Mouse (Mus musculus) MEL (cell line): ENCODE measurements around the gene Galntl6. TPM values are rescaled to one million over a fixed set of nuclear protein-coding genes. Genes with fewer than 3 reads are reported as not detected.

ENCODE experiments used
- DNase-seq: peaks from one replicate; pipeline ENCODE4 v3.0.0; 2011; ENCODE audit warnings: low read depth, low spot score
- H3K27ac ChIP-seq: 2 replicates; pipeline ENCODE4 v1.5.1; 2012; ENCODE audit warnings: low read depth, mild to moderate bottlenecking, control low read depth, low read length, moderate library complexity; ENCODE audit not compliant: control insufficient read depth
- H3K27me3 ChIP-seq, 2 experiments: fragments of 150-350 bp in 1 of 2; sonication (generic) in 1 of 2; 2 replicates each; pipeline ENCODE4 v1.6.1; 2012; ENCODE audit warnings: low read length in 2 of 2, mild to moderate bottlenecking in 2 of 2, improper control_type of control experiment in 1 of 2, moderate library complexity in 1 of 2; ENCODE audit not compliant: insufficient read depth in 2 of 2, control insufficient read depth in 1 of 2
- H3K36me3 ChIP-seq, 2 experiments: 2 replicates each; pipeline ENCODE4 v1.6.1; 2012 to 2014; ENCODE audit warnings: low read length in 2 of 2, improper control_type of control experiment in 1 of 2, inconsistent platforms in 1 of 2, mild to moderate bottlenecking in 1 of 2; ENCODE audit not compliant: insufficient read depth in 2 of 2, control insufficient read depth in 1 of 2
- H3K4me1 ChIP-seq, 2 experiments: fragments of 150-350 bp in 1 of 2; sonication (generic) in 1 of 2; 2 replicates each; pipeline ENCODE4 v1.6.1; 2012; ENCODE audit warnings: low read length in 2 of 2, improper control_type of control experiment in 1 of 2, mild to moderate bottlenecking in 1 of 2; ENCODE audit not compliant: insufficient read depth in 2 of 2, control insufficient read depth in 1 of 2
- H3K4me3 ChIP-seq, 2 experiments: fragments of 150-350 bp in 1 of 2; sonication (generic) in 1 of 2; 2 replicates each; pipeline ENCODE4 v1.5.1; 2012; ENCODE audit warnings: low read depth in 2 of 2, low read length in 2 of 2, mild to moderate bottlenecking in 2 of 2, moderate library complexity in 2 of 2, control low read depth in 1 of 2, improper control_type of control experiment in 1 of 2; ENCODE audit not compliant: control insufficient read depth in 1 of 2, insufficient read depth in 1 of 2
- H3K79me2 ChIP-seq: 2 replicates; pipeline ENCODE4 v1.6.1; 2012; ENCODE audit warnings: mild to moderate bottlenecking, low read length, moderate library complexity; ENCODE audit not compliant: control insufficient read depth, poor library complexity, insufficient read depth
- H3K9ac ChIP-seq: 2 replicates; pipeline ENCODE4 v1.6.1; 2012; ENCODE audit warnings: low read depth, mild to moderate bottlenecking, control low read depth, low read length, moderate library complexity; ENCODE audit not compliant: control insufficient read depth, poor library complexity, severe bottlenecking
- H3K9me3 ChIP-seq: fragments of 150-350 bp; sonication (generic); replicated peaks from 2 replicates; pipeline ENCODE4 v1.6.1; 2012; ENCODE audit warnings: mild to moderate bottlenecking, low read length, improper control_type of control experiment, moderate library complexity; ENCODE audit not compliant: insufficient read depth
- CHD2 ChIP-seq: IDR thresholded peaks from 2 replicates; pipeline ENCODE4 v1.6.1; 2011; ENCODE audit warnings: low read length, improper control_type of control experiment
- E2F4 ChIP-seq: IDR thresholded peaks from 2 replicates; pipeline ENCODE4 v1.6.1; 2011; ENCODE audit warnings: low read depth, low read length, improper control_type of control experiment, borderline replicate concordance
- ELF1 ChIP-seq: IDR thresholded peaks from 2 replicates; pipeline ENCODE4 v1.6.1; 2014; ENCODE audit warnings: low read depth, mild to moderate bottlenecking, inconsistent platforms, low read length, improper control_type of control experiment, moderate library complexity
- GABPA ChIP-seq: IDR thresholded peaks from 2 replicates; pipeline ENCODE4 v1.6.1; 2012; ENCODE audit warnings: low read depth, mild to moderate bottlenecking, inconsistent platforms, low read length, improper control_type of control experiment, moderate library complexity
- GATA1 ChIP-seq: IDR thresholded peaks from 2 replicates; pipeline ENCODE4 v1.6.1; 2011; ENCODE audit warnings: low read depth, low read length, improper control_type of control experiment
- HCFC1 ChIP-seq: IDR thresholded peaks from 2 replicates; pipeline ENCODE4 v1.6.1; 2012; ENCODE audit warnings: low read depth, mild to moderate bottlenecking, inconsistent platforms, low read length, improper control_type of control experiment, moderate library complexity
- JUND ChIP-seq: IDR thresholded peaks from 2 replicates; pipeline ENCODE4 v1.6.1; 2011; ENCODE audit warnings: low read depth, mild to moderate bottlenecking, improper control_type of control experiment, low read length
- KAT2A ChIP-seq: conservative IDR thresholded peaks from 2 replicates; pipeline ENCODE4 v1.6.1; 2012; ENCODE audit warnings: low read depth, low read length, improper control_type of control experiment, inconsistent platforms
- MAFK ChIP-seq: IDR thresholded peaks from 2 replicates; pipeline ENCODE4 v1.6.1; 2011; ENCODE audit warnings: low read depth, mild to moderate bottlenecking, low read length, improper control_type of control experiment, borderline replicate concordance
- MAX ChIP-seq: IDR thresholded peaks from 2 replicates; pipeline ENCODE4 v1.6.1; 2011; ENCODE audit warnings: low read length, improper control_type of control experiment
- MAZ ChIP-seq: IDR thresholded peaks from 2 replicates; pipeline ENCODE4 v1.6.1; 2012; ENCODE audit warnings: low read depth, mild to moderate bottlenecking, inconsistent platforms, low read length, improper control_type of control experiment
- MXI1 ChIP-seq: IDR thresholded peaks from 2 replicates; pipeline ENCODE4 v1.6.1; 2011; ENCODE audit warnings: mild to moderate bottlenecking, low read depth, low read length, improper control_type of control experiment
- MYB ChIP-seq: IDR thresholded peaks from 2 replicates; pipeline ENCODE4 v1.6.1; 2011; ENCODE audit warnings: mild to moderate bottlenecking, low read depth, low read length, improper control_type of control experiment
- MYC ChIP-seq: IDR thresholded peaks from 2 replicates; pipeline ENCODE4 v1.6.1; 2011; ENCODE audit warnings: low read depth, mild to moderate bottlenecking, low read length, improper control_type of control experiment, moderate library complexity
- NELFE ChIP-seq: IDR thresholded peaks from 2 replicates; pipeline ENCODE4 v1.6.1; 2011; ENCODE audit warnings: low read depth, low read length, improper control_type of control experiment
- NRF1 ChIP-seq: IDR thresholded peaks from 2 replicates; pipeline ENCODE4 v1.6.1; 2014; ENCODE audit warnings: low read depth, mild to moderate bottlenecking, inconsistent platforms, low read length, improper control_type of control experiment, moderate library complexity; ENCODE audit not compliant: poor library complexity, insufficient read depth, severe bottlenecking
- POLR2AphosphoS5 ChIP-seq: IDR thresholded peaks from 2 replicates; pipeline ENCODE4 v1.6.1; 2012; ENCODE audit warnings: low read depth, borderline replicate concordance, mild to moderate bottlenecking, inconsistent platforms, low read length, moderate library complexity, mixed read lengths
- RAD21 ChIP-seq: IDR thresholded peaks from 2 replicates; pipeline ENCODE4 v1.6.1; 2011; ENCODE audit warnings: mild to moderate bottlenecking, low read depth, low read length, improper control_type of control experiment
- RCOR1 ChIP-seq: IDR thresholded peaks from 2 replicates; pipeline ENCODE4 v1.6.1; 2012; ENCODE audit warnings: low read depth, mild to moderate bottlenecking, inconsistent platforms, low read length, improper control_type of control experiment
- SIN3A ChIP-seq: IDR thresholded peaks from 2 replicates; pipeline ENCODE4 v1.6.1; 2012; ENCODE audit warnings: low read length, improper control_type of control experiment, inconsistent platforms
- SMC3 ChIP-seq: IDR thresholded peaks from 2 replicates; pipeline ENCODE4 v1.6.1; 2011; ENCODE audit warnings: low read depth, low read length, improper control_type of control experiment
- TBP ChIP-seq: IDR thresholded peaks from 2 replicates; pipeline ENCODE4 v1.8.0; 2011; ENCODE audit warnings: low read depth, low read length, improper control_type of control experiment
- UBTF ChIP-seq: IDR thresholded peaks from 2 replicates; pipeline ENCODE4 v1.6.1; 2012; ENCODE audit warnings: low read depth, mild to moderate bottlenecking, inconsistent platforms, low read length, improper control_type of control experiment, moderate library complexity, borderline replicate concordance; ENCODE audit not compliant: insufficient read depth
- USF1 ChIP-seq: IDR thresholded peaks from 2 replicates; pipeline ENCODE4 v1.6.1; 2014; ENCODE audit warnings: low read depth, mild to moderate bottlenecking, inconsistent platforms, low read length, improper control_type of control experiment, moderate library complexity
- USF2 ChIP-seq, 2 experiments: IDR thresholded peaks; 2 replicates each; pipeline ENCODE4 v1.6.1; 2011 to 2012; ENCODE audit warnings: improper control_type of control experiment in 2 of 2, low read length in 2 of 2, borderline replicate concordance in 1 of 2, inconsistent platforms in 1 of 2, low read depth in 1 of 2, mild to moderate bottlenecking in 1 of 2; ENCODE audit not compliant: insufficient read depth in 1 of 2
- ZKSCAN1 ChIP-seq: IDR thresholded peaks from 2 replicates; pipeline ENCODE4 v1.6.1; 2012; ENCODE audit warnings: low read depth, mild to moderate bottlenecking, inconsistent platforms, low read length, improper control_type of control experiment, moderate library complexity
- ZMIZ1 ChIP-seq: IDR thresholded peaks from 2 replicates; pipeline ENCODE4 v1.6.1; 2012; ENCODE audit warnings: low read depth, mild to moderate bottlenecking, inconsistent platforms, low read length, improper control_type of control experiment, moderate library complexity
- ZNF384 ChIP-seq: IDR thresholded peaks from 2 replicates; pipeline ENCODE4 v1.6.1; 2012; ENCODE audit warnings: low read depth, mild to moderate bottlenecking, inconsistent platforms, low read length, improper control_type of control experiment
- polyA plus RNA-seq, 2 experiments: library from polyadenylated mRNA; stranded (reverse) in 1 of 2; unstranded in 1 of 2; fragments of >175 nt in 1 of 2; fragments of >200 nt in 1 of 2; gene quantifications; 2 replicates each; pipeline versions ENCODE4 v1.2.1 to v1.2.4; 2012; ENCODE audit warnings: low replicate concordance in 2 of 2, low read depth in 1 of 2; ENCODE audit not compliant: insufficient read length in 2 of 2, insufficient read depth in 1 of 2, missing spikeins in 1 of 2
- total RNA-seq: library from RNA; depleted of rRNA; stranded (reverse); fragments of 300-350 nt; gene quantifications from 2 replicates; pipeline ENCODE4 v1.2.3, GENCODE M21; 2012

The Galntl6 gene
- total and polyA plus RNA-seq, 3 experiments = not detected

- H3K9me3 ChIP-seq = no peaks in the 10 kb centered on the region
Observed at GRCm38 (mm10) chr8:57765726-57766351, 1146.6 kb downstream of the Galntl6 start.

GRCm38 (mm10) chr8:57765192-57765591, 1147.2 kb downstream of the Galntl6 start:
- Histone ChIP-seq H3K79me2 (no peaks in the 10 kb centered on the region), H3K36me3 (0 out of 4 replicates have a peak, but pooled peaks cover 0 to 4% of the 10 kb centered on the region in 2 experiments), H3K9me3 (no peaks in the 10 kb centered on the region), H3K9ac (no peak overlapping the region), H3K27ac (no peak overlapping the region), H3K4me3 (no peak overlapping the region), H3K4me1 (peaks cover 0 to 3% of the 10 kb centered on the region in 2 experiments; a peak in 2 of 4 replicates)
- DNase-seq = no peak
- TF ChIP-seq USF1 (no peak), USF2 (IDR thresholded peaks at IDR 0.05; ENCODE audit: borderline replicate concordance in 1 of 2, insufficient read depth in 1 of 2, low read depth in 1 of 2, low read length in 2 of 2) (no peak), CHD2 (no peak), RCOR1 (no peak), ZMIZ1 (no peak), NRF1 (no peak), JUND (no peak), NELFE (no peak), UBTF (no peak), SMC3 (no peak), ELF1 (no peak), TBP (no peak), MAFK (no peak), MAX (no peak), MYC (no peak), MXI1 (no peak), SIN3A (no peak), RAD21 (no peak), MYB (no peak)
- TF ChIP-seq, all 39 proteins: peak for 0
- peaks cover 0 to 2% of the 10 kb centered on the region in 2 experiments; a peak in 2 of 4 replicates for H3K27me3 ChIP-seq

More at GRCm38 (mm10) chr8:57765726-57766351, 1146.6 kb downstream of the Galntl6 start:
- no peak overlapping the region for H3K27ac ChIP-seq
- TF ChIP-seq MYB (no peak), POLR2AphosphoS5 (no peak), RCOR1 (no peak), KAT2A (no peak), SMC3 (no peak), MAZ (no peak), HCFC1 (no peak), JUND (no peak), GABPA (no peak), NELFE (no peak), ZKSCAN1 (no peak), GATA1 (no peak), RAD21 (no peak), MAFK (no peak), UBTF (no peak), TBP (no peak), ELF1 (no peak), ZNF384 (no peak), E2F4 (no peak)
- TF ChIP-seq, all 39 proteins: peak for 0
- H3K27me3 ChIP-seq = peaks cover 0 to 2% of the 10 kb centered on the region in 2 experiments; a peak in 2 of 4 replicates
- H3K79me2 ChIP-seq = no peaks in the 10 kb centered on the region
- H3K4me1 ChIP-seq = peaks cover 0 to 4% of the 10 kb centered on the region in 2 experiments; a peak in 2 of 4 replicates
- no peak overlapping the region for H3K9ac ChIP-seq
- DNase-seq = no peak
- H3K36me3 ChIP-seq = 0 out of 4 replicates have a peak, but pooled peaks cover 0 to 4% of the 10 kb centered on the region in 2 experiments
- no peak overlapping the region for H3K4me3 ChIP-seq
